Mouse (Mus musculus) G1E-ER4 (cell line): Measurements from ENCODE around the gene Ror2. TPM values are rescaled to one million over a fixed set of nuclear protein-coding genes. Genes with fewer than 3 reads are reported as not detected.

Experiments
- GATA1 ChIP-seq: IDR thresholded peaks from one replicate; pipeline ENCODE4 v1.8.0; 2012; ENCODE audit warnings: low read length, inconsistent platforms
- polyA plus RNA-seq: library from polyadenylated mRNA; stranded (reverse); fragments of >175 nt; gene quantifications from 2 replicates; pipeline ENCODE4 v1.2.3, GENCODE M21; 2012

The Ror2 gene
- polyA plus RNA-seq, 1 experiment: not detected

DNA sequence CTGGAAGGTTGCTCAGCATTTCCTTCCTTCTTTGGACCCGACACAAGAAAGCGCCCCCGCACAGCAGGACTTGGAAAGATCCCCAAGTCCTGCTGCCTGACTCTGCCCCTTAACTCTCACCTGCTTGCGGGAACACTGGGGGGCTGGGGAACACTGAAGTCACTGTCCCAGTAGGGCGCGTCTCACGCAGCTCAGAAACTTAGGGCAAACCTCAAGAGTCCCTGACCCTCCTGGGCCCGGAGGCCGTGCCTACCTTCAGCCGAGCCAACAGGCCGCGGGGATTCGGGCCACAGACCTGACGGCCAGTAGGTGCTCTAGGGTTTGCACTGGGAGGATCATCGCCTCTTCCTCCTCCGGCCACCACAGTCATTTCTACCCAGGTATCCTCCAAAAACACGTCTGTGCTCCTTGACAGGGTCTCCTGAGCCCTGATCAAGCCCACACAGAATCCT is 1.2 kb downstream of the Ror2 start:
- TF ChIP-seq GATA1: no peak

DNA sequence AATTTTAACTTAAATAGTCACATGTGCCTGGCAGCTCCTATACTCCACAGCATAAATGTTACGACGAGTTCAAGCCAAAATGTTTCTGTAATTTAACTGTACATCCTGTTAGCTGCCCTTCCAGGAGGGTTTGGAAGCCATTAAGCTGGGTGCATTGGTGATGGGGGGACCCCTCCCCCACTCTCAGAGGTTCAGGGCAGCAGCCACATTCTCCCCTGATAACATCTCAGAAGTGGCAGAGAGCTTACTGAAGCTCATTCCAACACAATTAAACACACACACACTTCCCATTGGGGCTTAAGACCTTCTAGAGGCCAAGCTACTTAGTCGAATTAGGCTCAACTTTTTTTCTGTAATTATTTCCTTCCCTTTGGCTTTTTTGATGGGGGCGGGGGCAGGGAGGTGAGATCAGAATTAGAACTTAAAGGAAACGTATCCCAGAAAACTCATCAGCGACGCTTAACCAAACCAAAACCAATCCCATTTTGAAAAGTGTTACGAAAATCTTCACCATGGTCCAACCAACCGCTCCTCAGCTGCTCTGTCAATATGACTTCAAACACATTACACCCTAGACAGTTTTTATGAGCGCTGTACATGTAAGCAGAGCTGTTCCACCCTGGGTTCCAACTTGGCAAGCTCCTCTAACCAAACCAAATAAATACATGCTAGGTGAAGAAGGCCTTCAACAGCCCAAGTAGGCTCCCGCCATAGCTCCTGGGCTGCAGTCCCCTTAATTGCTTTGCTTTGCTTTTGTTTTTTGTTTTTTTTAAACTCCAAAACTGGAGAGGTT is 4.1 kb downstream of the Ror2 start:
- TF ChIP-seq GATA1: no peak

DNA sequence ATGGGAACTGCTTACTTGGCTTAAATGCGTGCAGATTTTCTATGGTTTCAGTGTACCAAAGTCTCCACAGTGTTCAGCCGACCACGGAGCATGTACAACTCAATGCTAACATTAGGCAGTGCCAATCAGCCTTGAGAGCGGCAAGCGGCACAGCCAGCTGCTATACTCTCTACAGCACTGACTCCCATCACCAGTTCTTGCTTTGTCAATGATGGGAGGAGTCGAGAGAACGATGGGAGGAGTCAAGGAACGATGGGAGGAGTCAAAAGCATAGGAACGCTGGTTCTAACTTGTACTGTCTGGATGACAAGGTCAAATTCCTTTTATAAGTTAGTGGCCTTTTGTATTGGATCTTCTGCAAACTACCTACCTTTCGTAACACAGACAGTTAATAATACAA is 7.0 kb downstream of the Ror2 start:
- no peak for TF ChIP-seq GATA1

DNA sequence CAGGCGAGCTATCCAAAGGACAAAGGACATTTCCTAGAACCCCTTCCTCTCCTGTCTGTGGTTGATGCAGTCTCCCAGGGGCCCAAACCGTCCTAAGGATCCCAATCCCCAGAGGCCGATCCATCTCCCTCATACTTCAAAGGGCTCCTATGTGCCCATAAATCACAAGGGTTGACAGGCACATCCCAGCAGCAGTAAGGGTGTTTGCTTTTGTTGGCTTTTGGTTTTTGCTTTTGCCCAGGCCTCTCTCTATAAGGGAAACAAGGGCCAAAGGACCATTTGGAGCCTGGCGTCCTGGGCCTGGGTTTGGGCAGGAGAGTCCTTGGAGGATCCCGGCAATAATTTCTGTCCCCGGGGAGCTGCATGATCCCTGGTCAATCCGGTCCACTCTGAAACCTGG is 9.5 kb downstream of the Ror2 start:
- no peak for TF ChIP-seq GATA1

DNA sequence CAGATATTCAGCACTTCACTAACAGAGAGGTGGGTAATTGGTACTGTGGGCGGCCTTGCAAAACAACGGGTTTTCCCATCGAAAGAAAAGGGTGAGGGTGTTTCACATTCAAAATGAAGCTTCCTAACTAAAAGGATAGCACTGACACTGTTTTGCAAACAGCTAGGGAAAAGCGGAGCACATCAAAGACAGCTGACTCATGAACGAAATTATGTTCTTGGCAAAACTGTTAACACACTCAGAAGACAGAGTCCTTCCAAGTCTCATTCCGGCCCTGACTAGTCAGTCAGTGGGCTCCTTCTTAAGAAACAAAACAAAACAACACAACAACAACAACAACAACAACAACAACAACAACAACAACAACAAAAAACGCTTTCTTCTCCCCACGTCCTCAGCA is 10.1 kb downstream of the Ror2 start:
- TF ChIP-seq GATA1: no peak

DNA sequence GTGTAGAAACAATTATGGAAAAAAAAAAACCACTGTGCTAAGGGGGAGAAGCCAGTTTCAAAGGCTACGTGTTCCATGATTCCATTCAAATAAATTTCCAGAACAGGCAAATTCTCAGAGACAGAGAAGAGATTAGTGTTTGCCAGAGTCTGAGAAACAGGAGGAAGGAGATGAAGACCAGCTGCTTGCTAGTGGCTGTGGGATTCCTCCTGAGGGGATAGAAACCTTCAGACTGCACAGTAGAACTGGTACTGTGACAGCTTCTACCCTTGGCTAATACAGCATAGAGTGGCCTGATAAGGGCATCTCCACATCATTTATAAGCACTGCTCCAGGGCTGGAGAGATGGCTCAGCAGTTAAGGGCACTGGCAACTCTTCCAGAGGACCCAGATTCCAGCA is 11.2 kb downstream of the Ror2 start:
- TF ChIP-seq GATA1: no peak

DNA sequence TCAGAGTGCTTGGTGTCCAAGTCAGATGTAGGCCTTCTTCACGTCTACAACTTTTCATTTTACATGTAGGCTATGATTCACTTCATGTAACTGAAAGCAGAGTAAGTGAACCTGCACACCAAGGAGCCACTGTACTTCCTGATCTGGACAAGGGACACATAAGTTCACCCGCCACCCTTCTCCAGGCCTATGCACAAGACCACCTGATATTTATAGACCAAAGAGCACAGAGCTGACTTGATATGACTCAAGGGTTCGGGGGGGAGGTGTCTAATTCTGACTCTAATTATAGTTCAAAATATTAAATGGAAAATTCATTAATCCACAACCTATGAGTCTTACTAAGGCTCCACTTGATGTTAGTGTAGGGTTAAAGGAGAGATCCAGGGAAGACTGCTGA is 14.3 kb downstream of the Ror2 start:
- no peak for TF ChIP-seq GATA1

DNA sequence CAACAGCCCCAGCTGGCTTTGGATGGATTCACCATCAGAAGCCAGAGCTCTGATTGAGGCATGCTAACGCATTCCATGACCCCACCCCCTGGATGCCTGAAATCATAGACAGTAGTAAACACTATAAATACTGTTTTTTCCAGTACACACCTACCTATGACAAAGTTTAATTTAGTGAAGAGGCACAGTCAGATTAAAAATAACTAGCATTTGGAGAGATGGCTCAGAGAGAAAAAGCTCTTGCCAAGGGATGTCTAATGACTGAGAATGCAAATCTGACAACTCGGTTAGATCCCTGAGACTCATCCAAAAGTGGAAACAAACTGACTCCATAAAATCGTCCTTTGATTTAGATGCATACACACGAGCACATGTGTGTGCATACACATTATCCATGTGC is 15.4 kb downstream of the Ror2 start:
- no peak for TF ChIP-seq GATA1

DNA sequence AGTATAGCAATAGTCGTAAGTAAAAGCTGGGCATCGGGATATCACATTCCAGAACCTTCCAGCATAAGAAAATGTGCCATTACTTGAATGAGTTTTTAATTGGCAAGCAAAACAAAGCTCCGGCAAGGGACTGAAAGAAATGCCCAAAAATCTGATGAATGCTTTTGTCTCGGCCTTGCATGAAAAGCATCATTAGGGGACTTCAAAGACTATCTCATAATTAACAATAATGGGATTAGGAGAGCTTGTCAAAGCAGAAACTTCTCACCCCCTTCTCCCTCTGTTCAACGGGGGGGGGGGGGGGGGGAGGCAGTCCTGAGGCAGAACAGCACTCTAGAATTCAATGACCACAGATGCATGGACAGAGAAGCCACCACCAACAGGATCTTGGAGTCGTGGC is 17.4 kb downstream of the Ror2 start:
- no peak for TF ChIP-seq GATA1

DNA sequence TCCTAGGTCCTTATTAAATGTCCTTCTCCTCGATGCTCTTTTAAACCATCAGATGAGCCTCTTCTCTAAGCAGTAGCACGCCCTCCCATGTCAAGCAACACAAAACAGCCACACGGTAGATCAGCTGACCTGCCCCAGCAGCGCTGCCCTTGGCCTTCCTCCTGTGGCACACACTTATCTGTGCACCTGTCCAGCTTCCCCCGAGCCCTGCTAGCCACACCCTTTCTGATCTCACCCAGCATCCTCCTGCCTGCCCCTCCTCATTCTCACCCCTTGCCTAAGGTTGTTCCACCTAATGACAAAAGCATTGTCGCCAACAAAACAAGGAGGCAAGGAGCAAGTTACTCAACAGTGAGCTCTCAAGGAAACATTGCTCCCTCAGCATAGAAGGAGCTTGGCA is 18.1 kb downstream of the Ror2 start:
- no peak for TF ChIP-seq GATA1

DNA sequence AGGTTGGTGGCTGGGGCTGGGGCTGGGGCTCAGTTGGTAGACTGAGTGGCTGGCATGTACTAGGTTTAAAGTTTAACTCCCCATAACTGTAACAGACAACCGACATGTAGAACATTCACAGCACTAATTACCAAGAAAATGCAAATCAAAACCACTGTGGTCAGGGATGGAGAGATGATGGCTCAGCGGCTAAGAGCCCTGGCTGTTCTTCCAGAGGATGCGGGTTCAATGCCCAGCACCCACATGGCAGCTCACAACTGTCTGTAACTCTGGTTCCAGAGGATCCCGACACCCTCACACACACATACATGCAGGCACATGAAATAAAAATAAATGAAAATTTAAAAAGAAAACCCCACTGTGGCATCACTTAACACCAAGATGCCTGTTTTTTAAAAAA is 18.8 kb downstream of the Ror2 start:
- no peak for TF ChIP-seq GATA1

DNA sequence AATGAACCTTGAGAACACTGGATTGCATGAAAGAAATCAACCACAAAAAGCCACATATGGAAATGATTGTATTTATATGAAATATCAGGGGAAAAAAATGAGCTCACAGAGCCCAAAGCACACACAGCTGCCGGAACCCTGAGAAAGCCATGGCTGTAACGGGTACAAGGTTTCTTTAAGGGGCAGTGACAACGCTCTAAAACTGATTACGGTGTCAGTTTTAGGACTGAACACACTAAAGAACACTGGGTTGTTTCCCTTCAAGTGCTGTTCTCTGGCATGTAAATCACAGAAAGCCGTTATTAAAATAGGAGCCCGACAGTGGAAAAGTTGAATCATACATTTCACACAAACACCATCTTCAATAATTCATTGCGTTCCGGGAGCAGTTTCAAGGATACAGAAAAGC is 19.4 kb downstream of the Ror2 start:
- no peak for TF ChIP-seq GATA1

DNA sequence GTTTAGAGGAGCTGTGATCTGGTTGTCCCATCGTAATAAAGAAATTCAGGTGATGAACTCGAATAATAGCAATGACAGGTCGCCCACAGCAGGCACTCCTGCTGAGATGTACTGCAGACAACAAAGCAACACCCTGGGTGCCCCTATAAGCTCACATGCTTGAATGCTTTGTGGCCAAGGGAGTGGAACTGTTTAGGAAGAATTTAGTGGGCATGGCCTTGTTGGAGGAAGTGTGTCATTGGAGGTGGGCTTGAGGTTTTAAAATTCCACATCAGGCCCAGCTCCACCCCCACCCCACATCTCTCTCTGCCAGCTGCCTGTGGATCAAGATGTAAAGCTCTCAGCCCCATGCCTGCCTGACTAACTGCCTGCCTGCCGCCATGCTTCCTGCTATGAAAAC is 21.0 kb downstream of the Ror2 start:
- no peak for TF ChIP-seq GATA1

DNA sequence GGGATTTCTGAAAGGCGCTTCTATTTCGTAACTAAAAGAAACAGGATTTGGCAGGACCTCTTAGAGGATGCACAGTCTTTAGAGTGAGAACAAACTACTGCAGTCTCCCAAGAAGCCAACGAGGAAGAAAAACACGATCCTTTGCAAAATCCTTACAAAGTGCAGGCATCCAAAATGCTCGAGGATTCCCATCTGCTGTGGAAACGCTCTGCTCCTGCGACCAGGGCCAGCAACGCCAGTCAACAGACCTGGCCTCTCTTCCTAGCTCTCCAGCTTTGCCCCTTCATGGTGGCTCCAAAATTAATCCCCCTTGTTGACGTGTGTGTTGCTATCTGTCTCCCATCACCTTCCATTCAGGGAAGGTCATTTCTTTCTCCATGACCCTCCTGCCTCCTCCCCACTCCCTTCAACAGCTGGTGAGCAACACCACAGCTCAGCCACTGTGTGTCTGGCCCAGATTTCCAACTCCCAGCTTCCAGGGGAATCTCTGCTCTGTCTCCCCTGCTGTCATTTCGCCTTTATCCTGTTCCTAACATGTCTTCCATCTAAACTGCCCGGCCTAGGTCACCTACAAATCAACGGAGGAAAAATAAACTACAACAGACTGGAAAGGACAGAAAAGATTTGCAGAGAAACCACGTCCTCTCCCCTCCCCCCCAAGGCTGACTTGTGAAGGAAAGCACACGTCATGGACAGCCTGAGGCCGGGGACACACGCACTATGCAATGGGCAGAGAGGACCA is 23.2 kb downstream of the Ror2 start:
- no peak for TF ChIP-seq GATA1

DNA sequence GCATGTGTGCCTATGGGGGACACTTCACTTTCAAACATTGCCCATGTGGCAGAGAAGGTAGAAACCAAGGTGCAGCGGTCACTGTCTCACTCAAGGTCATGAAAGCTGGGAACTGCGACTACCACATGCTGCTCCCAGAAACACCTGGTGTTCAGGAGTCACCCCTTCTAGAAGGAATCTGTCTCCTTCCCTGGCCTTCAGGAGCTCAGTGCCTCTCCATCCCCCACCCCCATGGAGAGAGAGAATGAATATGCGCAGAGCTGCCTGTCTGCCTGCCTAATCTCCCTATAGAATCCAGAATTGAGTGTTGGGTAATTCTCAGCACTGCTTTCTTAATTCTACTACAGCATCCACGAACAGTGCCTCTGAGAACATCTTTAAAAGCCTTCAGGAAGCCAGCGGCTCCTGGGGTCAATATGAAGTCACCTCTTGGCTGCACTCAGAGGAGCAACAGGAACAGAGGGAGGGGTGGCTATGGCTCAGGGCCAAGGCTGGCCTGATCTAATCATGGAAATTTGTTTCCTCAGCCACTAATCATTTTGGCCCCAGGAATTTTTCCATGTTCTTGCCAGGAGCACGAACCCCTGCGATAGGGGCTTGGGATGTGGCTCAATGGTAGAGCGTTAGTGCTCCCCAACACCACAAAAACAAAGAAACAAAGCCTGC is 24.7 kb downstream of the Ror2 start:
- TF ChIP-seq GATA1: no peak

DNA sequence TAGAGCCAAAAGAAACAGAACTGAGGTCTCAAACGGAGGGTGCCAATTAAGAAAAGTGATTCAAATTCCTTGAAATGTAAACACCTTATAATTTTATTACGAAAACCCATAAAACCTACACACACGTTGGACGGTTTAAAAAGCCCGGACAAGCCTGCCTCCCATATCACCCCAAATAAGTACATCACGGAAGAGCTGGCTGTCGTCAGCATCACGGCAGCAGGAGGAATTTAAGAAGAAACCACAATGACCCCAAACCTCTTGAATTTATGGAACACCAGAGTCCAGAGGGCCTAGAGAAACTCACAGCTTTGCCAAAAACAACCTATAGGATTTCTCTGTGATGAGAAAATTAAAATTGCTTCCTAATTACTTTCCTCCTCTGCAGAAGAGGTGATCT is 27.0 kb downstream of the Ror2 start:
- no peak for TF ChIP-seq GATA1
